Comparison of ENCODE assay signal across 18 mouse cellular contexts in the genomic region with DNA sequence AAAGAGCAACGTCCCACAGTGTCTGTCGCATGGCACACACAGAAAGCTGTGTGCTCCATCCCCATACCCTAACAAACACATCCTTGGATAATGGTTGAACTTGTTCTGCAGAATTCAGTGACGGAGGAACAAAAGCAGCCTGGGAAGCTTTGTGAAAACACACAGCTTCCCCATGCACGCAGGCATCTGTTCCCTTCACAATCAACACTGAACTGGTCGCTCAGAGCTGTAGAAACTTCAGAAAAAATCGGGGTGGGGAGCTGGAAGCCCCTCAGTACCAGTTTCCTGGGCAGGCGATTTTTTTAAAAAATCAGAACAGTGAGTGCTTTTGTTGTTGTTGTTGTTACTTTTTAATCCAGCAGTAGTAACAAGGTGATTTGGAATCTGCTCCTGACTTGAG. TPM values are rescaled to one million over a fixed set of nuclear protein-coding genes. Genes with fewer than 3 reads are reported as not detected.
"Had no signal": no experiment of that assay in that cellular context is flagged by ENCODE, and none has a peak within 500 bp of the region (broad histone marks: within the 10 kb centered on the region; RNA-seq: fewer than 3 reads in every experiment).

No protein-coding gene starts in this region.

- H3K36me3 ChIP-seq: kidney, embryonic 15.5 days; liver, embryonic 13.5 days; neural tube, embryonic 13.5 days; stomach, embryonic 15.5 days had no signal

- H3K27me3 ChIP-seq: kidney, embryonic 15.5 days; liver, embryonic 13.5 days; neural tube, embryonic 13.5 days; stomach, embryonic 15.5 days had no signal

- H3K9me3 ChIP-seq: kidney, embryonic 15.5 days; liver, embryonic 13.5 days; neural tube, embryonic 13.5 days; stomach, embryonic 15.5 days had no signal

- H3K9ac ChIP-seq: kidney, embryonic 15.5 days; liver, embryonic 13.5 days; neural tube, embryonic 13.5 days; stomach, embryonic 15.5 days had no signal

- H3K4me2 ChIP-seq: kidney, embryonic 15.5 days; liver, embryonic 13.5 days; neural tube, embryonic 13.5 days; stomach, embryonic 15.5 days had no signal

- H3K4me1 ChIP-seq: kidney, embryonic 15.5 days; liver, embryonic 13.5 days; neural tube, embryonic 13.5 days; stomach, embryonic 15.5 days had no signal

- H3K4me3 ChIP-seq: kidney, embryonic 15.5 days; left cerebral cortex, adult 2 months; liver, embryonic 13.5 days; myocyte; neural tube, embryonic 13.5 days; stomach, embryonic 15.5 days had no signal

- DNase-seq: kidney, adult 8-10 months; kidney, postnatal 10 days; kidney, postnatal 36 days; layer of hippocampus, postnatal 36 days; liver, embryonic 13.5 days; lung, adult 2 months; lung, postnatal 14 days; lung, postnatal 4 days; retina, postnatal 1 day; right cerebral cortex, postnatal 25 days; spleen, adult 18-20 months; thymus, postnatal 25 days had no signal

- H3K27ac ChIP-seq: kidney, embryonic 15.5 days; left cerebral cortex, adult 2 months; liver, embryonic 13.5 days; neural tube, embryonic 13.5 days; stomach, embryonic 15.5 days had no signal

RNA-seq across cellular contexts. Expression of a gene that starts 42.8 kb away (rescaled TPM):
- polyA plus RNA-seq: liver, adult 2 months had no signal
